Comparison of ENCODE assay signal across 9 mouse cellular contexts in the genomic region with DNA sequence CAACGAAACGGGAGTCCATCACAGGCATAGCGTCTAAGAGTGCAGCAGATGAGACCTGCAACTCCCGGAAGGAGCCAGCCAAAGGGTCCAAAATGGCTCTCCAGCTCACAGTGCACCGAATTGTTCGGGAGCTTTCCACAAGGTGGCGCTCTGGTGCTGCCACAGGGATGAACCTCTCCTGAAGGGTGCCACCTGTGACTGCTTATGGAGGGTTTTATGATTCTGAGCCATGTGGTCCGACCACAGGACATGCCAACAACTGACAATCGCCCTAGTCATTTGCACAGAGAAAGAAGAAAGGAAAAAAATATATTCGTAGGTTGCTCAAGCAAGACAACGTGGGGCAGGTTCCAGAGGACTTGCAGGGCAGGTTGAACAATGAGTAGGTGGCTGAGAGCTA.
DNase-seq lines count a peak whose midpoint lies in the region; ATAC-seq and TF ChIP-seq lines count a peak whose summit lies in the region.
"Had no signal": no experiment of that assay in that cellular context is flagged by ENCODE, and none has a peak within 500 bp of the region (broad histone marks: within the 10 kb centered on the region; RNA-seq: fewer than 3 reads in every experiment).

No protein-coding gene starts in this region.

- TF ChIP-seq POLR2A in limb, embryonic 14.5 days (IDR thresholded peaks at IDR 0.05; ENCODE audit: borderline replicate concordance, extremely low read depth, insufficient read depth, insufficient read length), result no peak

- DNase-seq in midbrain, embryonic 14.5 days, result peak; percentile 78
- peak; percentile 26 for DNase-seq in cerebellum, adult 9-10 months
- DNase-seq in gastrocnemius, postnatal 25 days, result peak; percentile 51
- peak; percentile 66 for DNase-seq in limb, embryonic 14.5 days (ENCODE audit: low spot score)
- DNase-seq in retina, postnatal 1 day, result peak; percentile 76
- DNase-seq in thymus, postnatal 4 days, result peak; percentile 98

- no peak overlapping the region for H3K9ac ChIP-seq in midbrain, embryonic 14.5 days (replicated peaks; ENCODE audit: low read length)
- no peak overlapping the region for H3K9ac ChIP-seq in midbrain, embryonic 16.5 days (ENCODE audit: low read depth, low read length)
- no peak overlapping the region for H3K9ac ChIP-seq in kidney, embryonic 14.5 days (ENCODE audit: low read depth, low read length)
- no peak overlapping the region for H3K9ac ChIP-seq in limb, embryonic 14.5 days (ENCODE audit: low read depth, low read length, severe bottlenecking)
- H3K9ac ChIP-seq: heart, embryonic 13.5 days had no signal

- no peaks in the 10 kb centered on the region for H3K4me1 ChIP-seq in midbrain, embryonic 14.5 days (ENCODE audit: control insufficient read depth, insufficient read depth, low read length)
- no peaks in the 10 kb centered on the region for H3K4me1 ChIP-seq in midbrain, embryonic 16.5 days (ENCODE audit: control insufficient read depth, insufficient read depth, low read length)
- H3K4me1 ChIP-seq in kidney, embryonic 14.5 days (ENCODE audit: control insufficient read depth, insufficient read depth, low read length), result no peaks in the 10 kb centered on the region
- H3K4me1 ChIP-seq in limb, embryonic 14.5 days (ENCODE audit: control insufficient read depth, insufficient read depth, low read length), result no peaks in the 10 kb centered on the region

- H3K27me3 ChIP-seq in midbrain, embryonic 14.5 days (ENCODE audit: control insufficient read depth, insufficient read depth, low read length), result no peaks in the 10 kb centered on the region
- H3K27me3 ChIP-seq in midbrain, embryonic 16.5 days (ENCODE audit: control insufficient read depth, insufficient read depth, low read depth, low read length), result no peaks in the 10 kb centered on the region
- no peaks in the 10 kb centered on the region for H3K27me3 ChIP-seq in kidney, embryonic 14.5 days (ENCODE audit: control insufficient read depth, insufficient read depth, low read length)
- no peaks in the 10 kb centered on the region for H3K27me3 ChIP-seq in limb, embryonic 14.5 days (ENCODE audit: control insufficient read depth, insufficient read depth, low read length)
- H3K27me3 ChIP-seq: heart, embryonic 13.5 days had no signal

- H3K4me3 ChIP-seq in midbrain, embryonic 14.5 days (replicated peaks; ENCODE audit: low read depth, low read length), result no peak overlapping the region
- no peak overlapping the region for H3K4me3 ChIP-seq in midbrain, embryonic 16.5 days (ENCODE audit: low read depth, low read length)
- no peak overlapping the region for H3K4me3 ChIP-seq in kidney, embryonic 14.5 days (ENCODE audit: low read length)
- no peak overlapping the region for H3K4me3 ChIP-seq in limb, embryonic 14.5 days (replicated peaks; ENCODE audit: low read length)
- H3K4me3 ChIP-seq: heart, embryonic 13.5 days had no signal

- 45% methylated on average over 11 of the region's 11 CpGs for WGBS in midbrain, embryonic 14.5 days
- WGBS in midbrain, embryonic 16.5 days, result 48% methylated on average over 11 of the region's 11 CpGs
- 37% methylated on average over 11 of the region's 11 CpGs for WGBS in kidney, embryonic 14.5 days
- WGBS in limb, embryonic 14.5 days, result 33% methylated on average over 11 of the region's 11 CpGs

- no peak overlapping the region for H3K27ac ChIP-seq in midbrain, embryonic 14.5 days (replicated peaks; ENCODE audit: low read depth, low read length)
- no peak overlapping the region for H3K27ac ChIP-seq in midbrain, embryonic 16.5 days (ENCODE audit: low read length)
- H3K27ac ChIP-seq in kidney, embryonic 14.5 days (ENCODE audit: low read depth, low read length), result no peak overlapping the region
- no peak overlapping the region for H3K27ac ChIP-seq in limb, embryonic 14.5 days (replicated peaks; ENCODE audit: low read depth, low read length)
- H3K27ac ChIP-seq: heart, embryonic 13.5 days had no signal

- no peaks in the 10 kb centered on the region for H3K36me3 ChIP-seq in midbrain, embryonic 14.5 days (ENCODE audit: control insufficient read depth, insufficient read depth, low read length)
- no peaks in the 10 kb centered on the region for H3K36me3 ChIP-seq in midbrain, embryonic 16.5 days (ENCODE audit: control insufficient read depth, insufficient read depth, low read length)
- H3K36me3 ChIP-seq in kidney, embryonic 14.5 days (ENCODE audit: control insufficient read depth, insufficient read depth, low read length), result no peaks in the 10 kb centered on the region
- H3K36me3 ChIP-seq in limb, embryonic 14.5 days (ENCODE audit: control insufficient read depth, insufficient read depth, low read length), result no peaks in the 10 kb centered on the region
- H3K36me3 ChIP-seq: heart, embryonic 13.5 days had no signal

- no peak overlapping the region for H3K4me2 ChIP-seq in midbrain, embryonic 14.5 days (ENCODE audit: low read length)
- H3K4me2 ChIP-seq in midbrain, embryonic 16.5 days (ENCODE audit: low read length), result no peak overlapping the region
- no peak overlapping the region for H3K4me2 ChIP-seq in kidney, embryonic 14.5 days (replicated peaks; ENCODE audit: low read depth, low read length)
- H3K4me2 ChIP-seq in limb, embryonic 14.5 days (replicated peaks; ENCODE audit: low read depth, low read length, severe bottlenecking), result no peak overlapping the region
- H3K4me2 ChIP-seq: heart, embryonic 13.5 days had no signal

- ATAC-seq in midbrain, embryonic 14.5 days (ENCODE audit: low FRiP score, low TSS enrichment), result no peak
- no peak for ATAC-seq in midbrain, embryonic 16.5 days
- peak; percentile 81; the same call in 1 of the 2 replicates for ATAC-seq in kidney, embryonic 14.5 days (ENCODE audit: low FRiP score, low TSS enrichment)
- peak; percentile 44; the same call in 1 of the 2 replicates for ATAC-seq in limb, embryonic 14.5 days (ENCODE audit: low FRiP score, low read depth)

- H3K9me3 ChIP-seq in midbrain, embryonic 14.5 days (ENCODE audit: control insufficient read depth, low read length), result no peaks in the 10 kb centered on the region
- H3K9me3 ChIP-seq in midbrain, embryonic 16.5 days (replicated peaks; ENCODE audit: control insufficient read depth, low read length, poor library complexity, severe bottlenecking), result no peaks in the 10 kb centered on the region
- H3K9me3 ChIP-seq in kidney, embryonic 14.5 days (ENCODE audit: control insufficient read depth, low read length), result no peaks in the 10 kb centered on the region
- no peaks in the 10 kb centered on the region for H3K9me3 ChIP-seq in limb, embryonic 14.5 days (ENCODE audit: control insufficient read depth, low read length)

Comparison
In these comparisons a context has a peak if more than half of its experiments do, and no peak if none do; other contexts are left out.
1. ATAC-seq: peak in kidney, embryonic 14.5 days (single experiment) and limb, embryonic 14.5 days (single experiment); none in midbrain, embryonic 14.5 days (single experiment) and midbrain, embryonic 16.5 days (single experiment).
2. DNase-seq: peak in every context shown above with its lines; median percentile 98 in thymus, postnatal 4 days; 78 in midbrain, embryonic 14.5 days; 76 in retina, postnatal 1 day; 66 in limb, embryonic 14.5 days; 51 in gastrocnemius, postnatal 25 days; 26 in cerebellum, adult 9-10 months.